Comparison of ENCODE assay signal across 8 mouse cellular contexts in genomic region chr2:46443686-46444180, GRCm38 (mm10).
DNase-seq lines count a peak whose midpoint lies in the region; ATAC-seq and TF ChIP-seq lines count a peak whose summit lies in the region.

No protein-coding gene starts in this region.

- H3K9ac ChIP-seq in hindbrain, embryonic 14.5 days: no peak overlapping the region

- H3K27me3 ChIP-seq in hindbrain, embryonic 14.5 days (ENCODE audit: control insufficient read depth, insufficient read depth, low read length): no peaks in the 10 kb centered on the region

- peaks cover 3% of the 10 kb centered on the region; the same call in 1 of the 2 replicates for H3K4me1 ChIP-seq in hindbrain, embryonic 14.5 days (replicated peaks; ENCODE audit: control insufficient read depth, insufficient read depth, low read length)

- no peak overlapping the region for H3K27ac ChIP-seq in hindbrain, embryonic 14.5 days

- peak; percentile 62; the same call in 1 of the 2 replicates for ATAC-seq in hindbrain, embryonic 14.5 days (ENCODE audit: low FRiP score)

- TF ChIP-seq CTCF in brain, embryonic 14.5 days (IDR thresholded peaks at IDR 0.05; ENCODE audit: borderline replicate concordance, extremely low read depth, insufficient read depth, insufficient read length): peak; percentile 68; the same call in 1 of the 2 replicates

- no peak overlapping the region for H3K4me2 ChIP-seq in hindbrain, embryonic 14.5 days (replicated peaks)

- no peak overlapping the region for H3K4me3 ChIP-seq in hindbrain, embryonic 14.5 days (replicated peaks; ENCODE audit: low read length)

- H3K36me3 ChIP-seq in hindbrain, embryonic 14.5 days (replicated peaks; ENCODE audit: control insufficient read depth, insufficient read depth): no peaks in the 10 kb centered on the region

- 34% methylated on average over 5 of the region's 5 CpGs for WGBS in hindbrain, embryonic 14.5 days

- DNase-seq in ovary, postnatal 36 days (ENCODE audit: low spot score): peak; percentile 12
- no peak for DNase-seq in ovary, postnatal 10 days (ENCODE audit: low spot score)
- peak; percentile 90 for DNase-seq in brain, embryonic 14.5 days (ENCODE audit: low read depth)
- DNase-seq in gastrocnemius, adult 18-20 months (ENCODE audit: low spot score): peak; percentile 60
- DNase-seq in hindbrain, embryonic 14.5 days (ENCODE audit: low spot score): peak; percentile 82
- DNase-seq in layer of hippocampus, postnatal 10 days (ENCODE audit: low spot score in 2 of 2): peak; percentile 31 to 52
- peak; percentile 74 for DNase-seq in lung, postnatal 36 days
- peak; percentile 62 to 68 for DNase-seq in right cerebral cortex, postnatal 10 days (ENCODE audit: low spot score in 2 of 2)

- no peak for TF ChIP-seq POLR2A in brain, embryonic 14.5 days (IDR thresholded peaks at IDR 0.05; ENCODE audit: borderline replicate concordance, extremely low read depth, insufficient read depth, insufficient read length, poor library complexity, severe bottlenecking)

- no peaks in the 10 kb centered on the region for H3K9me3 ChIP-seq in hindbrain, embryonic 14.5 days (ENCODE audit: control insufficient read depth, low read length)
